Mouse (Mus musculus) liver, embryonic 16.5 days (tissue): Measurements from ENCODE around the gene Cmtm4. TPM values are rescaled to one million over a fixed set of nuclear protein-coding genes. Genes with fewer than 3 reads are reported as not detected.

Source experiments
- ATAC-seq: fragments of 200-750 bp; cut with Nextera tagmentation; 2 replicates; pipeline ENCODE4 v1.8.0; 2017; ENCODE audit warnings: low read depth, mild to moderate bottlenecking, moderate number of reproducible peaks, moderate library complexity
- H3K27ac ChIP-seq: fragments of 300-500 bp; sonication (generic); 2 replicates; pipeline ENCODE4 v1.5.1; 2014; ENCODE audit warnings: mild to moderate bottlenecking, low read length
- H3K27me3 ChIP-seq: fragments of 300-500 bp; sonication (generic); 2 replicates; pipeline ENCODE4 v1.6.1; 2014; ENCODE audit warnings: low read depth, low read length, mixed read lengths; ENCODE audit not compliant: control insufficient read depth, insufficient read depth
- H3K36me3 ChIP-seq: fragments of 300-500 bp; sonication (generic); 2 replicates; pipeline ENCODE4 v1.6.1; 2014; ENCODE audit warnings: mild to moderate bottlenecking; ENCODE audit not compliant: control insufficient read depth, insufficient read depth
- H3K4me1 ChIP-seq: fragments of 300-500 bp; sonication (generic); 2 replicates; pipeline ENCODE4 v1.6.1; 2014; ENCODE audit warnings: low read depth, low read length, mixed read lengths; ENCODE audit not compliant: control insufficient read depth
- H3K4me2 ChIP-seq: fragments of 300-500 bp; sonication (generic); 2 replicates; pipeline ENCODE4 v1.6.1; 2014; ENCODE audit warnings: low read depth, low read length, mixed read lengths
- H3K4me3 ChIP-seq: fragments of 300-500 bp; sonication (generic); 2 replicates; pipeline ENCODE4 v1.5.1; 2014; ENCODE audit warnings: low read depth, mild to moderate bottlenecking, low read length
- H3K9ac ChIP-seq: fragments of 300-500 bp; sonication (generic); 2 replicates; pipeline ENCODE4 v1.6.1; 2014; ENCODE audit warnings: low read depth, low read length
- H3K9me3 ChIP-seq: fragments of 300-500 bp; sonication (generic); replicated peaks from 2 replicates; pipeline ENCODE4 v1.6.1; 2016; ENCODE audit warnings: low read length; ENCODE audit not compliant: control insufficient read depth
- WGBS: fragments of 180-500 bp; shearing (Covaris S2); extraction: QIAGEN DNeasy Blood & Tissue Kit; methylation state at CpG from one replicate; pipeline ENCODE4 v1.1.7; 2014; ENCODE audit not compliant: insufficient replicate concordance; 5-methylcytosine and 5-hydroxymethylcytosine counted together
- polyA plus RNA-seq: library from polyadenylated mRNA; unstranded; fragments of >200 nt; fragmentation: Nextera tagmentation; extraction: Ambion mirVana; gene quantifications from 2 replicates; pipeline ENCODE4 v1.2.1, GENCODE M21; 2015

Gene Cmtm4
- polyA plus RNA-seq, 1 experiment from 2014 or later = 0.45 TPM

GRCm38 (mm10) chr8:104405430-104406187, 10.0 kb upstream of the Cmtm4 start:
- Histone ChIP-seq H3K4me2 (no peak overlapping the region), H3K36me3 (no peaks in the 10 kb centered on the region), H3K27me3 (no peaks in the 10 kb centered on the region), H3K27ac (no peak overlapping the region), H3K9me3 (no peaks in the 10 kb centered on the region), H3K4me1 (no peaks in the 10 kb centered on the region), H3K4me3 (no peak overlapping the region), H3K9ac (no peak overlapping the region)
- whole genome bisulfite sequencing = 61% methylated on average over 15 of the region's 15 CpGs
- ATAC-seq = no peak

- H3K27me3 ChIP-seq = no peaks in the 10 kb centered on the region
- H3K4me1 ChIP-seq = no peaks in the 10 kb centered on the region
- H3K36me3 ChIP-seq = no peaks in the 10 kb centered on the region
- 58% methylated on average over 3 of the region's 3 CpGs for WGBS
- no peaks in the 10 kb centered on the region for H3K9me3 ChIP-seq
- no peak overlapping the region for H3K27ac ChIP-seq
- H3K4me3 ChIP-seq = no peak overlapping the region
- H3K4me2 ChIP-seq = no peak overlapping the region
- no peak overlapping the region for H3K9ac ChIP-seq
- ATAC-seq = no peak
These were observed 8.0 kb upstream of the Cmtm4 start for GRCm38 (mm10) chr8:104403596-104403995.

GRCm38 (mm10) chr8:104394801-104395702, 555 bp downstream of the Cmtm4 start:
- Histone ChIP-seq H3K9me3 (no peaks in the 10 kb centered on the region), H3K36me3 (no peaks in the 10 kb centered on the region), H3K9ac (peak overlapping the region; percentile 65), H3K27ac (peak overlapping the region; percentile 24; the same call in 1 of the 2 replicates), H3K4me1 (peaks cover 7% of the 10 kb centered on the region), H3K4me3 (peak overlapping the region; percentile 68), H3K4me2 (peak overlapping the region; percentile 92), H3K27me3 (peaks cover 21% of the 10 kb centered on the region)
- under 1% methylated on average over 80 of the region's 82 CpGs for WGBS
- ATAC-seq = peak; percentile 65

GRCm38 (mm10) chr8:104393767-104394166, 1.8 kb downstream of the Cmtm4 start:
- no peak overlapping the region for H3K4me3 ChIP-seq
- no peaks in the 10 kb centered on the region for H3K36me3 ChIP-seq
- no peak for ATAC-seq
- no peak overlapping the region for H3K27ac ChIP-seq
- no peaks in the 10 kb centered on the region for H3K9me3 ChIP-seq
- peaks cover 21% of the 10 kb centered on the region for H3K27me3 ChIP-seq
- 79% methylated on average over 6 of the region's 6 CpGs for WGBS
- no peak overlapping the region for H3K9ac ChIP-seq
- H3K4me1 ChIP-seq = peaks cover 7% of the 10 kb centered on the region
- no peak overlapping the region for H3K4me2 ChIP-seq

- ATAC-seq = no peak
- Histone ChIP-seq H3K4me2 (no peak overlapping the region), H3K27ac (no peak overlapping the region)
These were observed 2.5 kb downstream of the Cmtm4 start for GRCm38 (mm10) chr8:104393139-104393538.

GRCm38 (mm10) chr8:104390245-104390644, 5.4 kb downstream of the Cmtm4 start:
- Histone ChIP-seq H3K4me2 (no peak overlapping the region), H3K36me3 (no peaks in the 10 kb centered on the region), H3K9me3 (no peaks in the 10 kb centered on the region), H3K9ac (no peak overlapping the region), H3K27me3 (peaks cover 10% of the 10 kb centered on the region), H3K4me3 (no peak overlapping the region), H3K4me1 (peaks cover 7% of the 10 kb centered on the region), H3K27ac (no peak overlapping the region)
- 68% methylated on average over 8 of the region's 8 CpGs for WGBS
- ATAC-seq = no peak

More at GRCm38 (mm10) chr8:104393139-104393538, 2.5 kb downstream of the Cmtm4 start:
- Histone ChIP-seq H3K9me3 (no peaks in the 10 kb centered on the region), H3K36me3 (no peaks in the 10 kb centered on the region), H3K9ac (no peak overlapping the region), H3K4me3 (no peak overlapping the region), H3K4me1 (peaks cover 7% of the 10 kb centered on the region), H3K27me3 (peaks cover 21% of the 10 kb centered on the region)
- WGBS = 84% methylated on average over 7 of the region's 7 CpGs

GRCm38 (mm10) chr8:104387980-104388379, 7.6 kb downstream of the Cmtm4 start:
- no peaks in the 10 kb centered on the region; the same call in 1 of the 2 replicates for H3K4me1 ChIP-seq
- no peak overlapping the region for H3K4me2 ChIP-seq
- no peak overlapping the region for H3K27ac ChIP-seq
- no peak overlapping the region for H3K9ac ChIP-seq
- 68% methylated on average over 2 of the region's 2 CpGs for WGBS
- H3K9me3 ChIP-seq = no peaks in the 10 kb centered on the region
- no peak for ATAC-seq
- H3K4me3 ChIP-seq = no peak overlapping the region
- H3K27me3 ChIP-seq = no peaks in the 10 kb centered on the region
- H3K36me3 ChIP-seq = no peaks in the 10 kb centered on the region

- Histone ChIP-seq H3K4me3 (no peak overlapping the region), H3K9ac (no peak overlapping the region), H3K36me3 (no peaks in the 10 kb centered on the region), H3K4me1 (no peaks in the 10 kb centered on the region; the same call in 1 of the 2 replicates), H3K27me3 (no peaks in the 10 kb centered on the region), H3K4me2 (no peak overlapping the region), H3K27ac (no peak overlapping the region), H3K9me3 (no peaks in the 10 kb centered on the region)
- no peak for ATAC-seq
- WGBS = 56% methylated on average over 7 of the region's 7 CpGs
These were observed 8.1 kb downstream of the Cmtm4 start for GRCm38 (mm10) chr8:104387501-104387900.

- 35% methylated on average over 4 of the region's 4 CpGs for WGBS
- Histone ChIP-seq H3K9ac (no peak overlapping the region), H3K4me2 (no peak overlapping the region), H3K27me3 (no peaks in the 10 kb centered on the region), H3K4me3 (no peak overlapping the region), H3K36me3 (no peaks in the 10 kb centered on the region), H3K27ac (no peak overlapping the region), H3K4me1 (no peaks in the 10 kb centered on the region; the same call in 1 of the 2 replicates), H3K9me3 (no peaks in the 10 kb centered on the region)
- ATAC-seq = no peak
These were observed 8.9 kb downstream of the Cmtm4 start for GRCm38 (mm10) chr8:104386693-104387092.
